Mouse (Mus musculus) fat pad, adult 2 months (tissue): ENCODE measurements around the gene E2f1.

Experiments
- DNase-seq: peaks from one replicate; pipeline ENCODE4 v3.0.0-alpha.2; 2011; ENCODE audit warnings: low read depth, low spot score; ENCODE audit errors: extremely low read depth

E2f1 gene

DNA sequence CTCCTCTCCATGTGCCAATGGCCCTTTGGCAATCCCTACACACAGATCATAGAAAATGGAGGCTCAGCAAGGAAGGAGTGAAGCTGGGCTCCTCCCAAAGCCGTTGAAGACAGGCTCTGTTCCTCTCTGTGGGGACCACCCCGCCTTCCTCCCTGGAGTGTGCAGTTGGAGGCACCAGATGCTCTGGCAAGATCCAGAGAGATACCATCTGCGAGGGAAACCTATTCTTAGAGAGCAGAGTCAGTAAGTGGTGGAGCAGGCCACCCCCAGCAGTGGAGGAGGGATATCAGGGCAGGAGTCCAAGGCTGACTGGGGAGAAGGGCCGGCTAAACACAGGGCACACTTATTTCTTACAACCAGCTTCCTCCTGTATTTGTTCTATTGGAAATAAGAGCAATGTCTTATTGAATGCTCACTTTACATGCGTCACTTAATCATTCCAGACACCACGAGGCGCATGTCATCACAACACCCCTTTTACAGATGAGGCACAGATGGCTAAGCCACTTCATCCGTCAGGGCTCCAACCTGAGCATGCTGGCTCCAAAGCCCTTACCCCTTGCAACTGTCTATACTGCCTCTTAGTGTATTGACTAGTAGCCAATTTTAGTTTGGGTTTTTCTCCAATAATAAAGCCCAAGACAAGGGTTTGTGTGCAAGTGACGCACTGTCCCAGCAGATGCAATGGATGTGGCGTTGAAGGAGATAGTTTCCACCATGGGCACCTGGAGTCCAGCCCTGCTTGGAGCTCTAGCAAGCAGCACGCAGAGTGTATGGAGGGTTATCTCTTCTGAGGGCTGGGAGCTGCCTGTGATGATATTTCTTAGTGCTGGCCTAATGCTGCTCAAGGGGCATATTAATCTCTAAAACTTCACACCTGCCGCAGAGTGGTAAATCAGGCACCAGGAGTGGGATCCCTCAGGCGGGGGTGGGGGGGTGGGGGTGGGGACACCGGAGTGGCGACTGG is 14.5 kb upstream of the E2f1 start:
- no peak for DNase-seq

DNA sequence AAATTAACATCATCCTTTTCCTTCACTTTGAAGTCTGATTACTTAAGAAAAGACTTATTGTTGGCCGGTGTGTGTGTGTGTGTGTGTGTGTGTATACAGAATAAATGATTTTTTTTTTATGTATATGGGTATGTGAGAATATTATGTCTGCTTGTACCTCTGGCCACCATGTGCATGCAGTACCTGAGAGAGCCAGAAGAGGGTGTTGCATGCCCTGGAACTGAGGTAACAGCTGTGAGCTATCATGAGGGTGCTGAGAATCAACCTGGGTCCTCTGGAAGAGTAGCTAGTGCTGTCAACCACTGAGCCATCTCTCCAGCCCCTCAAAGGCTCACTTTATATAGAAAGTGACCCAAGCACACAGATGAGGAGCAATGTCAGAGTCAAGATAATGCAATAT is 11.7 kb upstream of the E2f1 start:
- DNase-seq = no peak

DNA sequence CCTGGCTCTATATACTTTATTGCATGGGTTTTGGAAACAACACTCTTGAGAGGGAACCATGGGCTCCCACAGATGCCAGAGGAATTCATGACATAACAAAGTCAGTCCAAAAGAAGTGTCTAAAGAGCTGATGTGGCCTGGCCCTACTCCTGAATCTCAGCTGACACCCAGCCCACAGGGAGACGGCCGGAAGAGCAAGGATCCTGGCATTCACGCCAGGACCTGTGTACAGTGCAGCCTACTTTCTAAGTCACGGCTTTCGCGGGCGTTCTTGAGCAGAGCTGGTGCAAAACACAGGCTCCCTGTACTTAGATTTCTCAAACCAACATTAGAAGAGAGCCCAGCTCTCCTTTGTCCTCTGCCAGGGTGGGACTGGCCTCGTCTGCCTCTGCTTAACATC is 10.9 kb upstream of the E2f1 start:
- DNase-seq = no peak

DNA sequence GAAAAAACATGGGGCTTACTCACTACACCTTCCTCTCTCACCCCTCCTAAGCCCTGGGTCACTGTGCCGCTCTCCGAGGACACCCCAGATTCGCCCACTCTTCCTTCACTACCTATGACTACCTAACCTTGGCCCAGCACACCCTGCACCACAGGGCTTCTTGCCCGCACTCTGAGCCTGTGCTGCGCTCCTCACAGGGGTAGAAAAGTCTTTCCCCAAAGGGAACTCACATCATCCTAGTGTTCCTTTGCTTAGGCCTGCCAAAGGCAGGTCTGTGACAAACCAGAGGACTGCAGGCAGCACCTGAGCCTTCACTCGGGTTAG is 8.0 kb upstream of the E2f1 start:
- no peak for DNase-seq

DNA sequence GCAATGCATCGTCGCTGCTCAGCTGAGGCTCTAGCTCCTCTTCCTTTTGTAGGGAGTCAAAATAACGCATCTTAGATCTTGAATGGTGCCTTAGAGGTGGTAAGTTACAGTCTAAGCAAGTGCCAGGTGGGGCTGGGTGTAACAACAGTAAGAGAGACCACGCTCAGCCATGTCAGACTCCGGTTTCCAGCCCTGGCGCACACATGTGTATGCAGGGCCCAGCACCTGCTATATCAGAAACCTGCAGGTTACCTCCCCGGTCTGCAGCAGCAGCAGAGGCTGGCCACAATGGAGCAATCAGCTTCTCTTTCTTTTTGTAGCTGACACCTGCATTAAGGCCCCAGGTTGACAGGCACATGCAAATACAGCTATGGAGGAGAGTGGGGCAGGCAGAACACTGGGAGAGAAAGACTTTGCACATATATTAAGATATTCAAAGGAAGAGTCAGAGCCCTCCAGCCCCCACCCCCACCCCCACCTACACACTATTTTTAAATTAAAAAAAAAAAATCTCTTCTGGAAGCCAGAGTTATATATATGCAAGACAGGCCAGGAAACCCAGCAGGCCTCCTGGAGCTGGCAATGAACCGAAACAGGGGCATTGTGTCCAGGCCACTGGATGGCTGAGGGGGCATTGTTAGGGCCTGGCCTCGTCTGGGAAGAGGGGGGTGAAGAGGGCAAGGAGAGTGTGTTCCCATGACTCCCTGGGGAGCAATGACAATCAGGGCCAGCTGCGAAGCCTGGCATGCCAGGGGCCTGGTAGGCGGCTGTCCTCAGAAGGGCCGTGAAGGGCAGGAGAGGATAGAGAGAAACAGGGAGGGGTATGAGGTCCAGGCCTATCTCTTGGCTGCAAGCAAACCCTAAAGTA is 7.4 kb upstream of the E2f1 start:
- no peak for DNase-seq

DNA sequence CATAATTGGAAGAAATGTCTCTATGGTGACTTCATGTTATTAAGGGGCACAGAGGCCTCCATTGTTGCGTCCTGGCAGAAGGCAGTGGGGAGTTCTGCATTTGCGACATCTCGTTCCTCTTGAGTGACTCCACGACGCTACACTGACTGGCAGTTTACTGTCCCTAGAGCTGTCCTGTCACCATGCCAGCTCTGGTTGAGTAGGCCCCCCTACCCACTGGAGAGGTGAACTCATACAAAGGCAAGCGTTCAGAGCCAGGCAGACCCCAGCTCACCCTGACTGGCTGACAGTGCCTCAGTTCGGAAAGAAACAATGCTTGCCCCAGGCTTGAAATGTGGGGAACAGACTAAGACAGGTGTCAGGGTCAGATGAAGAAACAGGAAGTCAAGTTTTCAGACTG is 4.6 kb upstream of the E2f1 start:
- DNase-seq = no peak

DNA sequence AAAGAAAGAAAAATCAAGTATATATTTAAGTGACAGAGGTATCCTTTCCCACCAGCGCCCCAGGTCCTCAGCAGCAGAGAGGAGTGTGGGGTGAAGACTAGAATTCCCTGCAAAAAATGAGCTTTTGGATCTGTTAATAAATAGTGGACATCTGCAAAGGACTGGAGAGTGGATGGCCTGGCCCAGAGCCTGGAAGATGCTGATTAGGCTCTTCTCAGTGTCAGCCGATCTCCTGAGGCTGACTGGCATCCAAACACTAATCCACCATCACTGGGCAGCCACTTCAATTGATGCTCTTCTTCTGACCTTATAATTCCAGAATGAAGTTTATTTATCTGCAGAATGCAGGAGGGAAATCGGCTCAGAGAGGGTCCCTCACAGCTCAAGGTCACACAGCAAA is 3.3 kb upstream of the E2f1 start:
- DNase-seq = no peak

DNA sequence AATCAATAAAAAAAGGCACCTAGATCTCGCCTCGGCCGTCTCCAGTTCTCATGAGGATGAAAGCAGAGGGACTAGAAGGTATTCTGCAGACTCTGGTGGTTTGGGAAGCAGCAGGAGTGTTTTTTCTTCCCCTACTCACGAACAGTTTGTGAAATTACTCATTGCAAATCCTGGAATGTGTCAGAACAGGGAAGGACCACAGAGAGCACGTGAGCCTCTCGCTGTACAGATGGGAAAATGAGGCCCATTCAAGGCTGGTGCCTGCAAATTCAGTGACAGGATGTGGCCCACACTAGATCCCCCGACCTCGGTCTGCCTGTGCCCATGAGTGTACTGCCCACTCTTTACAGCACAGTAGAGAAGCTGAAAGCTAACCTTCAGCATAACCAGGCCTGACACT is 2.3 kb upstream of the E2f1 start:
- DNase-seq = no peak

DNA sequence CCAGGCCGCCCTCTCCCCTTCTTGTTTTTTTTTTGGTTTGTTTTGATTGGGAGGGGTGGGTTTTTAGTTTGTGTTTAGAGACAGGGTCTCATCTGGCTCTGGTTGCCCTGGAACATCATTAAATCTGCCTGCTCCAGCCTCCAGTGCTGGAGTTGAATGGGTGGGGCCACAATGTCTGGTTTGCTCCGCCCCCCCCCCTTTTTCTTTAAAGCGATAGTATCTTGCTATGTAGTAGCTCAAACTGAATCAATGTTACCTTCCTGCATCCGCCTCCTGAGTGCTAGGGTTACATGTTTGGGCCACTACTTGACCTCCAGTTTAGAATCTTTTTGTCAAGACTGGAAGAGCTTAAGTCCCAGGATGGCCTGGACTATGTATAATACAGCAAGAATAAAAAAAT is 1.6 kb upstream of the E2f1 start:
- no peak for DNase-seq

DNA sequence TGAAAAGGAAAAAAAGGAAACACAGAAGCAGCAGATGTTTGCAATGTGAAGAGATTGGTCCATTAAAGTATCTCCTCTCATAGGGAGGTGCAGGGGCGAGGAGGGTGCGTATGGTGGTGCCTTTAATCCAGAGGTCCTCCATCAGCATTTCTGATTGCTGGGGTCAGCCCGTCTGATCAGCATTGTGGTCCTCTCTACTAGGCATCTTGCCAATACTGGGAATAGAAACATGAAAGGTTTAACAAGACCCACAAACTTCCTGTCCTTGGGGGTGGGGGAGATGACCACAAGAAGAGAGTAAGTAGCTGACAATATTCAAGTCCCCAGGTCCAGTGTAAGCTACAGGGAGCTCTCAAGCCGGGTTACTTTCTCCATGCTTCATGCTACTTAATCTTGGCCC is 974 bp upstream of the E2f1 start:
- DNase-seq = no peak

DNA sequence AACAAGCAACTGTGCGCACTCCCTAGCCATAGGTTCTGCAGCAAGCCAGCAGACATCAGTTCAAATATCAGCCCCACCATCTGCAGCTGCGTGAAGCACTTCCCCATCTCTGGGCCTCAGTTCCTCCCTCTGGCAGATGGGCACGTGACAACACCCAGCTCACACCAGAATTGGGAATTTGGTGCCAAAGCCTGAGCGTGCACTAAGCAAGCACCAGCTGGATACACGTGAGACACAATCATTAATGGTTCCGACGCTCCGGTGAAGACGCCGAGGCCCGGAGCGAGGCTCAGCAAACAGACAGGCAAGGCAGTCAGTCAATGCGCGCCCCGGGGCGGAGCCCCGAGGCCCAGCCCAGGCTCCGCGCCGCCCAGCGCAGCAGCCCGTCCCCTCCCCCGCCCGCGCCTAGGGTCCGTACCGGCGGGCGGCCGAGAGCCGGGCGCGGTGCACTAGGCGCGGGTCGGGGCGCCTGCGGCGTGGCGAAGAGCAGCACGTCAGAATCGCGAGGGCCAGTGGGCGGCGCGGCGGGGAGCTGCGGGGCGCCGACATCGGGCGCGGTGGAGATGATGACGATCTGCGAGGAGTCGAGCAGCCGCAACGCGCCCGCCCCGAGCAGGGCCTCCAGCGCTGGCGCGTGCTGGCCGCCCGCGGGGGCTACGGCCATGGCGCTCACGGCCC is 482 bp downstream of the E2f1 start:
- no peak for DNase-seq

DNA sequence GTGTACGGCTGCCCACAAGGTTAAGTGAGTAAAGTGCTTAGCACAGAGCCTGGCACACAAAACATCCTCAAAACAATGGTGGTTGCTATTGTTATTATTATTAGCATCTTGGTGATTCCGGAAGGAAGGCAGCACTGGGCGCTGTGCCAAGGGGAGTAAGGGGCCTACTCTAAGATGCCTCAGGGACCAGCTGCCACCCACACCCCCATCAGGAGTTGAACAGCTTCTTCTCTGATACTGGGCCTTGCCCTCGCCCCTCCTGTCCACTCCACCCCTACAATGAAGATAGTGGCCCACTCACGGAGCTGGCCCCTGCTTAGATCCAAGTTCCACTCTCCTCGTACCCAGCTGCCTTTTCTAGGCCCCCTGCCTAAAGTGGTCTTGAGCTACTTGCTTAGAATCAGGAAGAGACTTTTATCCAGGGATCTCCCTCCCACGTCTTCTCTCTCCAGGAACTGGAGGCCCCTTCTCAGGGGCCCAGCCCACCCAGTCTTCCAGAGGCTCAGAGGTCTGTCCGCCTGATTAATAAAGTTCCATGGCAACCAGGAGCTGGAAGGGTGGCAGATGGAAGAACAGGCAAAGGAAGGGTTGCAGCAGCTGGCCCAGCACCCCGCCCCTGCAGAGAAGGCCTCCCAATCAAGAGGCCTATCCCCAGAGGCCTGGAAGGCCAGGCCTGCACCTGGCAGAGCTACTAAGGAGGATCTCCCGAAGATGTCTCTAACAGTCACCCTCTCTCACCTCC is 1.2 kb downstream of the E2f1 start:
- DNase-seq = no peak

DNA sequence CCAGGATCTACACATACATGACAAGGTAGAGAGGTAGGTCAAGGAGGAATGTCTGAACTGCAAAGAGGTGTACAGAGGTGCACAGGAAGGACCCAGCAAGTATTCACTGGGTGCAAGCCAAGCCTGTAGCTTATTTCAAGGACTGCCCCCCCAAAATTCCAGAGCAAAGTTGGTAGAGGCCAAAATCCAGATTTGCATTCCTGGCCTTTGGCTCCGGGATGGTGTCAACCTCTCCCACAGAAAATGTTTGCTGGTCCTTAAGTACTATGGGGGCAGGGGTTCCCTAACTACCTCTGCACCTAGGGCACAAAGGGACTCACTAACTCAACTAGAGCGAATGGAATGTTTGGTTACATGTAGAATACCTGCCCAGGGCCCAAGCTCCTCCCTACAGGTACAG is 1.9 kb downstream of the E2f1 start:
- no peak for DNase-seq

DNA sequence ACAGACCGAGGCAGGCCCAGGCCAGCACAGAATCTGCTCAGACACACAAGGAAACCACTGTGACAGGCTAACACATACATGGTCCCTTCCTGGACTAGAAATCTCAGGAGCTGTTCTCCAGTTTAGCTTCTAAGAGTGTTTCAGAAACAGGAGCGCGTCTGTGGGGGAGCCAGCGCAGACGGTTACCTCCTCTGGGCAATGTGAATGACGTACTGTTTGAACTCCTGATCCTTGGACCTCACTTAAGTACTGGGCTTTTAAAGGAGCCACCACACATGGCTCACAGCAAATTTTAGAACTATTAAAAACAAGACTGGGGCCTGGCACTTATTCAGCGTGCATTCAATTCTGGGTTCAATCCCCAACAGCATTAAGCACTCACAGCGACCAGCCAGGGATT is 3.1 kb downstream of the E2f1 start:
- no peak for DNase-seq

DNA sequence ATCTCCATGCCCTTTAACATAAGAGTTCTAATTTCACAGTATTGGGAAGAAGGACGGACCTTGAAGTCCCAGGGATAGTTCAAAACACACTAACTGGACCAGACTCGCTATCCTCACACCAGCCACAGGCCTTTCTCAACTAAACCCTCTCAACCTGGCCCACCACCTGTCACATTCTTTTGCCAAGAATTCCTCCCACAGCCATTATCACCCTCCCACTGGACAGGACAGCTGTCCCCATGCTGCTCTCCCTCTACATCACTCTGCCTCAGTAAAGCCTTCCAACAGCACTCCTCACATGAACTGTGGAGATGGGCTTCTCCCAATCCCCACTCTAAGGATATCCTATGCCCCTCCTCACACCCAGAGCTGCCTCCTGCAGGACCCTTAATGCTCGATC is 4.1 kb downstream of the E2f1 start:
- DNase-seq = no peak

DNA sequence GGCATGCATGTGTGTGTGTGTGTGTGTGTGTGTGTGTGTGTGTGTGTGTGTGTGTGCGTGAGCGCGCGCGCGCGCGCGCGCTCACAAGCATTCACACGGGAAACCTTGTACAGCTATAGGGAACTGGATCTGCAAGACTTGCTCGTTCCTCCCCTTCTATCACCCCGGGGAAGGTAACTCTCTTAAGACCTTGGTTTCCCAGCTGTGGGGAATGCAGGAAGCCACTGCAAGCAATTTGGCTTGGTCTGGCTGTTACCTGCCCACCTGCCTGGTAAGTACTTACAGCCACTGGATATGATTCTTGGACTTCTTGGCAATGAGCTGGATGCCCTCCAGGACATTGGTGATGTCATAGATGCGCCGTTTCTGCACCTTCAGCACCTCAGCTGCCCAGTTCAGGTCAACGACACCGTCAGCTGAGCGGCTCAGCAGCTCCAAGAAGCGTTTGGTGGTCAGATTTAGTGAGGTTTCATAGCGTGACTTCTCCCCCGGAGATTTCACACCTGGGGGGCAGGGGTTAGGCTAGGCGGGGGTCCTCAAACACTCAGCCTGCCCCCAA is 6.0 kb downstream of the E2f1 start:
- peak; percentile 76 for DNase-seq

DNA sequence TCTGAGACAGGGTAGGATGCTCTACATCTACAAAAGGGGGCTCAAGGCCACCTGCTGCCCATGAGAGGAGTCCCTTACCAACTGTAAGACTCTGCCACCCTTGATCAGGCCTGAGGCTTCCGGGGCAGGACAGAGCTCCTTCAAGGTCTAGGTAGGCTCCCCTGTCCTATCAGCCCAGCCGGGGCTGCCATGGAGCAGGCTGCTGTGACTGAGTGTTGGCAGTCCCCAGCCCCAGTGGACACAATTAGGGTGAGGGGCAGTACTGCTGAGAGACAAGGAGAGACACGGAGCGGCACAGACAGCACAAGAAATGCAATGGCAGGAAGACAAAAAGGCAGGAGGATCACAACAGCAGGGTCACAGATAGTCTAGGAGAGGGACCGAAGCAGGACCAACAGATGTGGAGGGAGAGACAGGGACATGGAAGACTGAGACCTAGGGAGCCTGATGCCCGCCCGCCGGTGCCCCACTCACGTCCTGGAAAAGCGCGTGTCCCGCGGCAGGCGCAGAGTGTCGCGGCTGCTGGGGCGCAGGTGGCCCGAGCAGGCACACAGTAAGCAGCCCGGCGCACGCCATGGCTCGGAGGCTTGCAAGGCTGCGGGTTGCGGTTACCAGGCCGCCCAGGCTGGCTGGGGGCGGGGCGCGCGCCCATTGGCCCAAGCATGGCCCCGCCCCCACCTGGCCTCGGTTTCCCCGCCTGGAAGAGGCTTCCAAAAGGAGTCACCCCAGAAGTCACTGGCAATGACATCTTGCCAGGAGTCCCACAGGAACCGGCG is 11.2 kb downstream of the E2f1 start, which contains the start of gene Necab3:
Gene Necab3, minus strand, starts transcription at position 627 of the 776 bp plus-strand sequence.
- DNase-seq = no peak

DNA sequence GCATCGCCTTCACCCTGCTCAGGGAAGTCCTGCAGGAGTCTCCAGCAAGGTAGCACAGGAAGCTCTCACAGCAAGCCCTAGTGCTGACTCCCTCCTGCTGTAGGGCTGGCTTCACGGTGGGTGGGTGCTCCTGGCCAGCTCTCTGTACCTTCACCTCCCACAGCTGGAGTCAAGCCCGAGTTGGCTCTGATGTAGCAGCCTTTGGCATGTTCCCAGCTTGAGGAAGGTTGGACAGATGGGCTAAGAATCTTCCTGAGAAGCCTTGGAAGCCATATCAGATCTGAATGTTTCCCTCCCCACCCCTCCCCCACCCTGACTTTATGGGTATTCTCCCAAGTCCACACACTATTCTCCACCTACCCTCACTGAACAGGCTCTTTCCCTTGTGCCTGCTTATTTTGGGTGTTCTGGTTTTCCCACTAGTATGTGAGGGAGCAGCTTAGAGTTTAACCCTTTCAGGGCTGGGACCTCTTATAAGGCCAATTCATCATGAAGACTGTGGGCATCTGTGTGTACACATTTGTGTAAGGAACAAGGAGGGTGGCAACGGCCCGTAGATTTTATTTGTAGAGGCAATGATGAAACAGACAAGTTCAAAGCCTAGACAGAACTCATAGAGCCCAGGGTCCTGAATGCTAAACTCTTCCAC is 12.4 kb downstream of the E2f1 start:
- DNase-seq = no peak

DNA sequence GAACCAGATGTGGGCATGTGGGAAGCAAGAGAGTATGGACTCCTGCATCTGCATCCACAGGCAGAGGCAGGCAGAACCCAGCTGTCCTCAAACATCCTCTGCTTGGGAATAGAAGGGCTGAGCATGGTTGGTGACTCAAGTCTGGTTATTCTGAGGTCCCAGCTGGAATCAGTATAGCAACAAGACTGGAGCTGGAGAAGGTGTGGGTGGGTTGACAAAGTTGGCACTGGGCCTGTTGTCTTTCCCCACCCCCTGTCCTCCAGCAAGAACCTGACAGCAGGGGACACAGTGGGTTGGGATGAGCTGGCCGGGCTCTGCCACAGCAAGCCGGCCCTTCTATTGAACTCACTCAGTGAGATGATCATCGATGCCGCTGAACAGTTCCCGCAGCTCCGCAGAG is 14.5 kb downstream of the E2f1 start:
- no peak for DNase-seq
